Mouse (Mus musculus) A20 (cell line): ENCODE data around the gene Bace2.

Source experiments
- DNase-seq: peaks from one replicate; pipeline ENCODE4 v3.0.0-alpha.2; 2011; ENCODE audit warnings: low read depth, low spot score

Bace2 gene

GRCm38 (mm10) chr16:97467472-97467871 lies 110.9 kb downstream of the Bace2 start:
- DNase-seq, result no peak

- no peak for DNase-seq
Measured at GRCm38 (mm10) chr16:97467993-97468791, 111.7 kb downstream of the Bace2 start.

GRCm38 (mm10) chr16:97474671-97475070 lies 118.1 kb downstream of the Bace2 start:
- no peak for DNase-seq

GRCm38 (mm10) chr16:97475581-97475980 lies 119.0 kb downstream of the Bace2 start:
- DNase-seq, result no peak

- DNase-seq, result no peak
Measured at GRCm38 (mm10) chr16:97476524-97476923, 120.0 kb downstream of the Bace2 start.

GRCm38 (mm10) chr16:97478655-97479054 lies 122.1 kb downstream of the Bace2 start:
- peak; percentile 9 for DNase-seq

GRCm38 (mm10) chr16:97492369-97492768 lies 135.8 kb downstream of the Bace2 start:
- DNase-seq, result no peak
